Mouse (Mus musculus) kidney, embryonic 14.5 days (tissue): Measurements from ENCODE around the gene Dok5. TPM values are rescaled to one million over a fixed set of nuclear protein-coding genes. Genes with fewer than 3 reads are reported as not detected.

ENCODE experiments used
- ATAC-seq: fragments of 200-750 bp; cut with Nextera tagmentation; 2 replicates; pipeline ENCODE4 v1.8.0; 2017; ENCODE audit warnings: moderate number of reproducible peaks, mild to moderate bottlenecking, moderate TSS enrichment, moderate library complexity; ENCODE audit not compliant: low FRiP score, low TSS enrichment
- H3K27ac ChIP-seq: fragments of 300-500 bp; sonication (generic); 2 replicates; pipeline ENCODE4 v1.5.1; 2014; ENCODE audit warnings: low read depth, mild to moderate bottlenecking, low read length, moderate library complexity, mixed read lengths
- H3K27me3 ChIP-seq: fragments of 300-500 bp; sonication (generic); 2 replicates; pipeline ENCODE4 v1.6.1; 2014; ENCODE audit warnings: mild to moderate bottlenecking, low read length; ENCODE audit not compliant: control insufficient read depth, insufficient read depth
- H3K36me3 ChIP-seq: fragments of 300-500 bp; sonication (generic); 2 replicates; pipeline ENCODE4 v1.6.1; 2014; ENCODE audit warnings: low read length, mixed read lengths; ENCODE audit not compliant: control insufficient read depth, insufficient read depth
- H3K4me1 ChIP-seq: fragments of 300-500 bp; sonication (generic); 2 replicates; pipeline ENCODE4 v1.6.1; 2014; ENCODE audit warnings: low read length, mixed read lengths; ENCODE audit not compliant: control insufficient read depth, insufficient read depth
- H3K4me2 ChIP-seq: fragments of 300-500 bp; sonication (generic); replicated peaks from 2 replicates; pipeline ENCODE4 v1.6.1; 2014; ENCODE audit warnings: low read depth, mild to moderate bottlenecking, low read length
- H3K4me3 ChIP-seq: fragments of 300-500 bp; sonication (generic); 2 replicates; pipeline ENCODE4 v1.5.1; 2014; ENCODE audit warnings: mild to moderate bottlenecking, low read length
- H3K9ac ChIP-seq: fragments of 300-500 bp; sonication (generic); 2 replicates; pipeline ENCODE4 v1.6.1; 2014; ENCODE audit warnings: low read depth, mild to moderate bottlenecking, low read length, moderate library complexity
- H3K9me3 ChIP-seq: fragments of 300-500 bp; sonication (generic); 2 replicates; pipeline ENCODE4 v1.6.1; 2016; ENCODE audit warnings: low read length; ENCODE audit not compliant: control insufficient read depth
- WGBS: fragments of 180-500 bp; shearing (Covaris S2); extraction: QIAGEN DNeasy Blood & Tissue Kit; methylation state at CpG from one replicate; pipeline ENCODE4 v1.1.7; 2014; 5-methylcytosine and 5-hydroxymethylcytosine counted together
- polyA plus RNA-seq: library from polyadenylated mRNA; unstranded; fragments of >200 nt; fragmentation: Nextera tagmentation; extraction: Ambion mirVana; gene quantifications from 2 replicates; pipeline ENCODE4 v1.2.1, GENCODE M21; 2014

The Dok5 gene
- polyA plus RNA-seq, 1 experiment from 2014 or later, result 0.85 TPM

GRCm38 (mm10) chr2:170772126-170772884 is 40.7 kb downstream of the Dok5 start:
- WGBS, result 12% methylated on average over 19 of the region's 19 CpGs
- Histone ChIP-seq H3K4me3 (0 out of 2 replicates have a peak overlapping the region, but pooled peaks have one; percentile 10), H3K9me3 (no peaks in the 10 kb centered on the region), H3K27ac (no peak overlapping the region), H3K4me1 (peaks cover 6% of the 10 kb centered on the region; the same call in 1 of the 2 replicates), H3K36me3 (no peaks in the 10 kb centered on the region), H3K4me2 (peak overlapping the region; percentile 28), H3K9ac (0 out of 2 replicates have a peak overlapping the region, but pooled peaks have one; percentile 31), H3K27me3 (no peaks in the 10 kb centered on the region)
- no peak for ATAC-seq

GRCm38 (mm10) chr2:170772885-170773270 is 41.3 kb downstream of the Dok5 start:
- Histone ChIP-seq H3K9ac (no peak overlapping the region), H3K4me2 (no peak overlapping the region), H3K27me3 (no peaks in the 10 kb centered on the region), H3K36me3 (no peaks in the 10 kb centered on the region), H3K9me3 (no peaks in the 10 kb centered on the region), H3K4me1 (peaks cover 6% of the 10 kb centered on the region; the same call in 1 of the 2 replicates), H3K4me3 (no peak overlapping the region), H3K27ac (no peak overlapping the region)
- WGBS, result 68% methylated on average over 8 of the region's 8 CpGs
- ATAC-seq, result no peak

GRCm38 (mm10) chr2:170775577-170775976 is 44.0 kb downstream of the Dok5 start:
- no peaks in the 10 kb centered on the region for H3K9me3 ChIP-seq
- H3K27me3 ChIP-seq, result no peaks in the 10 kb centered on the region
- H3K27ac ChIP-seq, result no peak overlapping the region
- H3K36me3 ChIP-seq, result no peaks in the 10 kb centered on the region
- H3K4me3 ChIP-seq, result no peak overlapping the region
- no peak overlapping the region for H3K4me2 ChIP-seq
- H3K4me1 ChIP-seq, result peaks cover 6% of the 10 kb centered on the region; the same call in 1 of the 2 replicates
- H3K9ac ChIP-seq, result no peak overlapping the region
- WGBS, result 85% methylated on average over 15 of the region's 15 CpGs
- ATAC-seq, result no peak

- Histone ChIP-seq H3K4me1 (peaks cover 6% of the 10 kb centered on the region; the same call in 1 of the 2 replicates), H3K4me3 (no peak overlapping the region), H3K36me3 (no peaks in the 10 kb centered on the region), H3K4me2 (no peak overlapping the region), H3K27me3 (no peaks in the 10 kb centered on the region), H3K9me3 (no peaks in the 10 kb centered on the region), H3K9ac (no peak overlapping the region), H3K27ac (no peak overlapping the region)
- no peak for ATAC-seq
- WGBS, result 92% methylated on average over 11 of the region's 11 CpGs
Measured at GRCm38 (mm10) chr2:170776107-170776506, 44.5 kb downstream of the Dok5 start.

- no peaks in the 10 kb centered on the region for H3K36me3 ChIP-seq
- no peak overlapping the region for H3K4me2 ChIP-seq
- H3K9me3 ChIP-seq, result no peaks in the 10 kb centered on the region
- ATAC-seq, result no peak
- H3K27ac ChIP-seq, result no peak overlapping the region
- H3K27me3 ChIP-seq, result no peaks in the 10 kb centered on the region
- H3K9ac ChIP-seq, result no peak overlapping the region
- no peaks in the 10 kb centered on the region for H3K4me1 ChIP-seq
- H3K4me3 ChIP-seq, result no peak overlapping the region
- WGBS, result 88% methylated on average over 6 of the region's 6 CpGs
Measured at GRCm38 (mm10) chr2:170777572-170777971, 46.0 kb downstream of the Dok5 start.

- no peaks in the 10 kb centered on the region for H3K9me3 ChIP-seq
- H3K9ac ChIP-seq, result no peak overlapping the region
- 90% methylated on average over 11 of the region's 11 CpGs for WGBS
- no peaks in the 10 kb centered on the region for H3K27me3 ChIP-seq
- H3K4me1 ChIP-seq, result no peaks in the 10 kb centered on the region
- H3K4me3 ChIP-seq, result no peak overlapping the region
- H3K4me2 ChIP-seq, result no peak overlapping the region
- H3K27ac ChIP-seq, result no peak overlapping the region
- ATAC-seq, result no peak
- no peaks in the 10 kb centered on the region for H3K36me3 ChIP-seq
Measured at GRCm38 (mm10) chr2:170780010-170780750, 48.6 kb downstream of the Dok5 start.

GRCm38 (mm10) chr2:170788101-170788500 is 56.5 kb downstream of the Dok5 start:
- no peaks in the 10 kb centered on the region for H3K27me3 ChIP-seq
- H3K4me2 ChIP-seq, result no peak overlapping the region
- H3K4me1 ChIP-seq, result no peaks in the 10 kb centered on the region
- no peak overlapping the region for H3K27ac ChIP-seq
- no peaks in the 10 kb centered on the region for H3K36me3 ChIP-seq
- ATAC-seq, result no peak
- H3K9me3 ChIP-seq, result no peaks in the 10 kb centered on the region
- H3K9ac ChIP-seq, result no peak overlapping the region
- 93% methylated on average over 10 of the region's 10 CpGs for WGBS
- no peak overlapping the region for H3K4me3 ChIP-seq

- ATAC-seq, result no peak
- Histone ChIP-seq H3K4me2 (no peak overlapping the region), H3K9ac (no peak overlapping the region), H3K9me3 (no peaks in the 10 kb centered on the region), H3K4me3 (no peak overlapping the region), H3K4me1 (no peaks in the 10 kb centered on the region), H3K36me3 (no peaks in the 10 kb centered on the region), H3K27me3 (no peaks in the 10 kb centered on the region), H3K27ac (no peak overlapping the region)
- 22% methylated on average over 8 of the region's 8 CpGs for WGBS
Measured at GRCm38 (mm10) chr2:170791332-170792017, 59.9 kb downstream of the Dok5 start.
